Mouse (Mus musculus): ENCODE measurements around the gene Soga1. TPM values are rescaled to one million over a fixed set of nuclear protein-coding genes. Genes with fewer than 3 reads are reported as not detected.

Soga1 gene
- polyA plus RNA-seq, 1 experiment from 2014 or later: 7.0 TPM

DNA sequence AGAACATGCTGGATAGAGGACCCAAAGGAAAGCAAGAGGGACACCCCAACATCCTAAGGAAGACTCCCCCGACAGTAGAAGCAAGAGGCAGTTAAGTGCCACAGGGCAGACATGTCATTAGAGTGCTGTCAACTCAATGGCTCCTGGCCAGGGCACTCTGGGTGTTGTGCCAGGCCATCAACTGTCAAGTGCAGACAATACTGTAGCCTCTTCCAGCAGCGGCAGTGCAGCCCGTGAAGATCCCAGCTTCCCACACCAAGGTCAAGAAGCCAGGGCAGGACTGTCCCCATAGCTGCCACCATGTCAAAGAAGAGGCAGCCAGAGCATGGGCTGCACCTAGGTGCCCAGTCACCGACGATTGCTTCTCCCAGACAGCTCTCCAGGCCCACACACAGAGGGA is 1.9 kb downstream of the Soga1 start:
- 44% methylated on average over 5 of the region's 5 CpGs for WGBS
- no peaks in the 10 kb centered on the region for H3K27me3 ChIP-seq (ENCODE audit: control insufficient read depth, insufficient read depth, low read length)
- H3K4me3 ChIP-seq (ENCODE audit: low read depth, low read length): peak overlapping the region; percentile 95
- DNase-seq (ENCODE audit: low spot score) (no peak), ATAC-seq (ENCODE audit: insufficient number of reproducible peaks, low FRiP score, low TSS enrichment, low read depth) (no peak)
- H3K9ac ChIP-seq (ENCODE audit: low read length): peak overlapping the region; percentile 99
- peaks cover 8% of the 10 kb centered on the region for H3K36me3 ChIP-seq (ENCODE audit: control insufficient read depth, insufficient read depth, low read length)
- H3K27ac ChIP-seq (replicated peaks; ENCODE audit: low read depth, low read length): no peak overlapping the region
- H3K4me1 ChIP-seq (ENCODE audit: control insufficient read depth, insufficient read depth, low read length): peaks cover 45% of the 10 kb centered on the region
- H3K4me2 ChIP-seq (ENCODE audit: low read depth, severe bottlenecking): peak overlapping the region; percentile 95
- no peaks in the 10 kb centered on the region for H3K9me3 ChIP-seq (ENCODE audit: control insufficient read depth, low read length)

DNA sequence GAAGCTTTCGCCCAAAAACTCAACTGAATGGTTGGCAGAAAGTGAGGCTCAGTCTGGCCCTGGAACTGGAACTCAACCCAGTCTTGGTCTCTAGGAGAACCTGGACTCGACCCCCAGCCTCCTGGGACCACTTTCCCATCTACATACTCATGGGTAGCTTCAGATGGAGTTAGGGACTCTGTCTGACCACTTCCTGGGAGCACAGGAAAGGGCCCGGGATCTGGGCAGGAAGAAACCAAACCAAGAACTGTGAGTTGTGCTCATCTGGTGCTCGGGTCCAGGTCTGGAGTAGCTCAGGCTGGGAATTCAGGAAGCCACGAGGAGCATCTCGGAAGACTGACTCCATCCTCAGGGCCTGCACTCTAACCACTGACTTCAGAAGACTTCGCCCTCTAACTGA is 2.5 kb downstream of the Soga1 start:
- no peak for ATAC-seq (ENCODE audit: insufficient number of reproducible peaks, low FRiP score, low TSS enrichment, low read depth)
- Histone ChIP-seq H3K4me2 (ENCODE audit: low read depth, severe bottlenecking) (peak overlapping the region; percentile 95), H3K36me3 (ENCODE audit: control insufficient read depth, insufficient read depth, low read length) (peaks cover 8% of the 10 kb centered on the region), H3K9me3 (ENCODE audit: control insufficient read depth, low read length) (no peaks in the 10 kb centered on the region), H3K27me3 (ENCODE audit: control insufficient read depth, insufficient read depth, low read length) (no peaks in the 10 kb centered on the region), H3K27ac (replicated peaks; ENCODE audit: low read depth, low read length) (no peak overlapping the region), H3K4me1 (ENCODE audit: control insufficient read depth, insufficient read depth, low read length) (peaks cover 49% of the 10 kb centered on the region), H3K4me3 (ENCODE audit: low read depth, low read length) (peak overlapping the region; percentile 95; the same call in 1 of the 2 replicates), H3K9ac (ENCODE audit: low read length) (no peak overlapping the region)
- DNase-seq (ENCODE audit: low spot score): no peak
- whole genome bisulfite sequencing: 85% methylated on average over 7 of the region's 7 CpGs

DNA sequence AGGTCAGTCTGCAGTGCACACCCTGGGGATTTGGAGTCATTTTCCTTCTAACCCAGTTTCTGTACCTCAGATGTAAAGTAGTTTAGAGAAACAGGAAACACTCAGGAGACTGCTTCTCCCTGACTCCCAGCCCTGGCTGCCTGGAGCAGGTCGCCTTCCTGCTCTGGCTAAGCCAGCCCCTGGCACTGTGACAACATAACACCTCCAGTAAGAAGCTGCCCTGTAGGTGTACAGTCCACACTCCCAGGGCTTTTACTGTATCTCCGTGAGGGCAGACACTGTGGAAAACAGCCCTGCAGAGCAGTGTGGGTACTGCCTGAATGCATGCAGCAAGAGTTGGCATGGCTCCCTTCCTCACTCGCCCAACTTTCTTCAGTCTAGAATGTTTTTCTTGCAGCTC is 3.4 kb downstream of the Soga1 start:
- no peak overlapping the region for H3K4me3 ChIP-seq (ENCODE audit: low read depth, low read length)
- peaks cover 49% of the 10 kb centered on the region for H3K4me1 ChIP-seq (ENCODE audit: control insufficient read depth, insufficient read depth, low read length)
- H3K27ac ChIP-seq (replicated peaks; ENCODE audit: low read depth, low read length): no peak overlapping the region
- H3K9ac ChIP-seq (ENCODE audit: low read length): no peak overlapping the region
- 73% methylated on average over 3 of the region's 3 CpGs for WGBS
- H3K27me3 ChIP-seq (ENCODE audit: control insufficient read depth, insufficient read depth, low read length): no peaks in the 10 kb centered on the region
- H3K36me3 ChIP-seq (ENCODE audit: control insufficient read depth, insufficient read depth, low read length): peaks cover 8% of the 10 kb centered on the region
- no peaks in the 10 kb centered on the region for H3K9me3 ChIP-seq (ENCODE audit: control insufficient read depth, low read length)
- ATAC-seq (ENCODE audit: insufficient number of reproducible peaks, low FRiP score, low TSS enrichment, low read depth) (no peak), DNase-seq (ENCODE audit: low spot score) (no peak)
- H3K4me2 ChIP-seq (ENCODE audit: low read depth, severe bottlenecking): peak overlapping the region; percentile 18; the same call in 1 of the 2 replicates

GRCm38 (mm10) chr2:157075226-157075625 is 3.8 kb downstream of the Soga1 start:
- Histone ChIP-seq H3K9ac (ENCODE audit: low read length) (no peak overlapping the region), H3K4me2 (ENCODE audit: low read depth, severe bottlenecking) (peak overlapping the region; percentile 18; the same call in 1 of the 2 replicates)

GRCm38 (mm10) chr2:157074772-157075171 is 4.3 kb downstream of the Soga1 start:
- no peaks in the 10 kb centered on the region for H3K27me3 ChIP-seq (ENCODE audit: control insufficient read depth, insufficient read depth, low read length)
- no peak overlapping the region for H3K27ac ChIP-seq (replicated peaks; ENCODE audit: low read depth, low read length)
- no peaks in the 10 kb centered on the region for H3K9me3 ChIP-seq (ENCODE audit: control insufficient read depth, low read length)
- no peak for DNase-seq (ENCODE audit: low spot score)
- ATAC-seq (ENCODE audit: insufficient number of reproducible peaks, low FRiP score, low TSS enrichment, low read depth): no peak
- H3K9ac ChIP-seq (ENCODE audit: low read length): no peak overlapping the region
- peaks cover 47% of the 10 kb centered on the region for H3K4me1 ChIP-seq (ENCODE audit: control insufficient read depth, insufficient read depth, low read length)
- H3K4me3 ChIP-seq (ENCODE audit: low read depth, low read length): no peak overlapping the region
- 88% methylated on average over 5 of the region's 5 CpGs for WGBS
- peaks cover 8% of the 10 kb centered on the region for H3K36me3 ChIP-seq (ENCODE audit: control insufficient read depth, insufficient read depth, low read length)
- H3K4me2 ChIP-seq (ENCODE audit: low read depth, severe bottlenecking): no peak overlapping the region

More at GRCm38 (mm10) chr2:157075226-157075625, 3.8 kb downstream of the Soga1 start:
- DNase-seq (ENCODE audit: low spot score) (no peak), ATAC-seq (ENCODE audit: insufficient number of reproducible peaks, low FRiP score, low TSS enrichment, low read depth) (no peak)
- 89% methylated on average over 3 of the region's 3 CpGs for WGBS
- peaks cover 8% of the 10 kb centered on the region for H3K36me3 ChIP-seq (ENCODE audit: control insufficient read depth, insufficient read depth, low read length)
- H3K27me3 ChIP-seq (ENCODE audit: control insufficient read depth, insufficient read depth, low read length): no peaks in the 10 kb centered on the region
- no peak overlapping the region for H3K27ac ChIP-seq (replicated peaks; ENCODE audit: low read depth, low read length)
- no peak overlapping the region for H3K4me3 ChIP-seq (ENCODE audit: low read depth, low read length)
- H3K4me1 ChIP-seq (ENCODE audit: control insufficient read depth, insufficient read depth, low read length): peaks cover 49% of the 10 kb centered on the region
- H3K9me3 ChIP-seq (ENCODE audit: control insufficient read depth, low read length): no peaks in the 10 kb centered on the region

- Histone ChIP-seq H3K9me3 (ENCODE audit: control insufficient read depth, low read length) (no peaks in the 10 kb centered on the region), H3K36me3 (ENCODE audit: control insufficient read depth, insufficient read depth, low read length) (peaks cover 8% of the 10 kb centered on the region), H3K27me3 (ENCODE audit: control insufficient read depth, insufficient read depth, low read length) (no peaks in the 10 kb centered on the region), H3K27ac (replicated peaks; ENCODE audit: low read depth, low read length) (no peak overlapping the region; the same call in 1 of the 2 replicates), H3K4me3 (ENCODE audit: low read depth, low read length) (no peak overlapping the region), H3K4me2 (ENCODE audit: low read depth, severe bottlenecking) (no peak overlapping the region), H3K9ac (ENCODE audit: low read length) (no peak overlapping the region), H3K4me1 (ENCODE audit: control insufficient read depth, insufficient read depth, low read length) (peaks cover 45% of the 10 kb centered on the region)
- ATAC-seq (ENCODE audit: insufficient number of reproducible peaks, low FRiP score, low TSS enrichment, low read depth) (no peak), DNase-seq (ENCODE audit: low spot score) (no peak)
- 83% methylated on average over 9 of the region's 9 CpGs for WGBS
Measured at GRCm38 (mm10) chr2:157074186-157074724, 4.8 kb downstream of the Soga1 start.

- no peak overlapping the region for H3K27ac ChIP-seq (replicated peaks; ENCODE audit: low read depth, low read length)
- ATAC-seq (ENCODE audit: insufficient number of reproducible peaks, low FRiP score, low TSS enrichment, low read depth) (no peak), DNase-seq (ENCODE audit: low spot score) (no peak)
- peaks cover 8% of the 10 kb centered on the region for H3K36me3 ChIP-seq (ENCODE audit: control insufficient read depth, insufficient read depth, low read length)
- no peaks in the 10 kb centered on the region for H3K9me3 ChIP-seq (ENCODE audit: control insufficient read depth, low read length)
- no peak overlapping the region for H3K9ac ChIP-seq (ENCODE audit: low read length)
- H3K4me2 ChIP-seq (ENCODE audit: low read depth, severe bottlenecking): no peak overlapping the region
- no peak overlapping the region for H3K4me3 ChIP-seq (ENCODE audit: low read depth, low read length)
- WGBS: 78% methylated on average over 9 of the region's 9 CpGs
- no peaks in the 10 kb centered on the region for H3K27me3 ChIP-seq (ENCODE audit: control insufficient read depth, insufficient read depth, low read length)
- H3K4me1 ChIP-seq (ENCODE audit: control insufficient read depth, insufficient read depth, low read length): peaks cover 45% of the 10 kb centered on the region
Measured at GRCm38 (mm10) chr2:157073378-157074052, 5.5 kb downstream of the Soga1 start.

GRCm38 (mm10) chr2:157072316-157072990 is 6.6 kb downstream of the Soga1 start:
- peaks cover 8% of the 10 kb centered on the region for H3K36me3 ChIP-seq (ENCODE audit: control insufficient read depth, insufficient read depth, low read length)

More at GRCm38 (mm10) chr2:157072316-157072990, 6.6 kb downstream of the Soga1 start:
- Histone ChIP-seq H3K27ac (replicated peaks; ENCODE audit: low read depth, low read length) (no peak overlapping the region), H3K9ac (ENCODE audit: low read length) (no peak overlapping the region), H3K9me3 (ENCODE audit: control insufficient read depth, low read length) (no peaks in the 10 kb centered on the region), H3K4me3 (ENCODE audit: low read depth, low read length) (no peak overlapping the region), H3K27me3 (ENCODE audit: control insufficient read depth, insufficient read depth, low read length) (no peaks in the 10 kb centered on the region), H3K4me2 (ENCODE audit: low read depth, severe bottlenecking) (no peak overlapping the region), H3K4me1 (ENCODE audit: control insufficient read depth, insufficient read depth, low read length) (peaks cover 44% of the 10 kb centered on the region)
- DNase-seq (ENCODE audit: low spot score) (no peak), ATAC-seq (ENCODE audit: insufficient number of reproducible peaks, low FRiP score, low TSS enrichment, low read depth) (no peak)
- 75% methylated on average over 9 of the region's 9 CpGs for WGBS
